Mouse (Mus musculus): ENCODE data around the gene Slc22a6. TPM values are rescaled to one million over a fixed set of nuclear protein-coding genes. Genes with fewer than 3 reads are reported as not detected.

Slc22a6 gene
- polyA plus RNA-seq, 1 experiment from 2014 or later, result 0.42 TPM

DNA sequence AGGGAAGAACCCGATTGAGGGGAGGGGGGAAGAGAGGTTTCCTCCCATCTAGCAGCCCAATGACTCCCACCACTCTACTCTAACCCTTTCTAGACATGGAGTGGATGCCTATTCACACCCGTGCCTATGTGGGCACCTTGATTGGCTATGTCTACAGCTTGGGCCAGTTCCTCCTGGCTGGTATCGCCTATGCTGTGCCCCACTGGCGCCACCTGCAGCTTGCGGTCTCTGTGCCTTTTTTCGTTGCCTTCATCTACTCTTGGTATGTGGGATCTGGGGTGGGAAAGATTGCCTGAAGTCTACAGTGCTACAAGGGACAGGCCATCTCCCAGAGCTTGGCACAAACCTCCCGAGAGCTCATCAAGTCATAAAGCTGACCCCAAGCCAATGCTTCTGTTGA, 3.3 kb downstream of the Slc22a6 start:
- ATAC-seq (ENCODE audit: low FRiP score) (no peak), DNase-seq (ENCODE audit: low spot score, missing footprints) (no peak)
- Histone ChIP-seq H3K9me3 (ENCODE audit: control insufficient read depth, low read length) (no peaks in the 10 kb centered on the region), H3K27me3 (ENCODE audit: control insufficient read depth, insufficient read depth, low read length) (no peaks in the 10 kb centered on the region), H3K9ac (ENCODE audit: low read length) (no peak overlapping the region), H3K36me3 (ENCODE audit: control insufficient read depth, insufficient read depth, low read length) (no peaks in the 10 kb centered on the region), H3K27ac (ENCODE audit: low read depth, low read length) (no peak overlapping the region), H3K4me1 (ENCODE audit: control insufficient read depth, insufficient read depth, low read length) (peaks cover 6% of the 10 kb centered on the region; the same call in 1 of the 2 replicates), H3K4me3 (ENCODE audit: low read depth, low read length) (no peak overlapping the region), H3K4me2 (no peak overlapping the region)
- 97% methylated on average over 7 of the region's 7 CpGs for WGBS

GRCm38 (mm10) chr19:8630249-8630648, 12.4 kb downstream of the Slc22a6 start:
- H3K36me3 ChIP-seq (ENCODE audit: control insufficient read depth, insufficient read depth, low read length), result no peaks in the 10 kb centered on the region
- ATAC-seq (ENCODE audit: low FRiP score) (no peak), DNase-seq (ENCODE audit: low spot score, missing footprints) (peak; percentile 64)
- no peak overlapping the region for H3K4me2 ChIP-seq
- no peak overlapping the region for H3K9ac ChIP-seq (ENCODE audit: low read length)
- no peaks in the 10 kb centered on the region for H3K4me1 ChIP-seq (ENCODE audit: control insufficient read depth, insufficient read depth, low read length)
- H3K9me3 ChIP-seq (ENCODE audit: control insufficient read depth, low read length), result no peaks in the 10 kb centered on the region
- H3K4me3 ChIP-seq (ENCODE audit: low read depth, low read length), result no peak overlapping the region
- no peak overlapping the region for H3K27ac ChIP-seq (ENCODE audit: low read depth, low read length)
- whole genome bisulfite sequencing, result 71% methylated on average over 2 of the region's 2 CpGs
- no peaks in the 10 kb centered on the region for H3K27me3 ChIP-seq (ENCODE audit: control insufficient read depth, insufficient read depth, low read length)

DNA sequence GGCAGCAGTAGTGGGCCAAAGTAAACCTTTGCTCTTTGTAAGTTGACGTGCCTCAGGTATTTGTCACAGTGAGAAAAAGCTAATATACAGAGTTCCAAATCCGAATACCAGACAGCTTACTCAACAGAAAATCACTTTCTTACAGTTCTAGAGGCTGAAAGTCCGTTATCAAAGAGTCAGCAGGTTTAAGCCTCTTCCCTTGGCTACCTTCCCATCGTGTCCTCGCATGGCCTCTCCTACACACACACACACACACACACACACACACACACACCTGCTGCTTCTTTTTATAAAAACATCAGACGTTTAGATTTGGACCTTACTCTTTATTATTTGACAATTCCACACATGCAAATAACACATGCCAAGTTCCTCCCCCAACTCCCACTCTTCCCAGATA, 13.0 kb downstream of the Slc22a6 start:
- Histone ChIP-seq H3K4me3 (ENCODE audit: low read depth, low read length) (no peak overlapping the region), H3K27ac (ENCODE audit: low read depth, low read length) (no peak overlapping the region), H3K4me1 (ENCODE audit: control insufficient read depth, insufficient read depth, low read length) (no peaks in the 10 kb centered on the region), H3K27me3 (ENCODE audit: control insufficient read depth, insufficient read depth, low read length) (no peaks in the 10 kb centered on the region), H3K9ac (ENCODE audit: low read length) (no peak overlapping the region), H3K4me2 (no peak overlapping the region), H3K36me3 (ENCODE audit: control insufficient read depth, insufficient read depth, low read length) (no peaks in the 10 kb centered on the region), H3K9me3 (ENCODE audit: control insufficient read depth, low read length) (no peaks in the 10 kb centered on the region)
- peak; percentile 2 for DNase-seq (ENCODE audit: low spot score, missing footprints)
- 86% methylated on average over 6 of the region's 6 CpGs for WGBS
- no peak for ATAC-seq (ENCODE audit: low FRiP score)

- Histone ChIP-seq H3K36me3 (ENCODE audit: control insufficient read depth, insufficient read depth, low read length) (no peaks in the 10 kb centered on the region), H3K9ac (ENCODE audit: low read length) (no peak overlapping the region), H3K27me3 (ENCODE audit: control insufficient read depth, insufficient read depth, low read length) (no peaks in the 10 kb centered on the region), H3K4me3 (ENCODE audit: low read depth, low read length) (no peak overlapping the region), H3K27ac (ENCODE audit: low read depth, low read length) (no peak overlapping the region), H3K4me1 (ENCODE audit: control insufficient read depth, insufficient read depth, low read length) (no peaks in the 10 kb centered on the region), H3K9me3 (ENCODE audit: control insufficient read depth, low read length) (no peaks in the 10 kb centered on the region), H3K4me2 (no peak overlapping the region)
- 92% methylated on average over 1 of the region's 1 CpGs for WGBS
- DNase-seq (ENCODE audit: low spot score, missing footprints) (no peak), ATAC-seq (ENCODE audit: low FRiP score) (no peak)
Observed at GRCm38 (mm10) chr19:8632029-8632428, 14.2 kb downstream of the Slc22a6 start.

- WGBS, result 79% methylated on average over 5 of the region's 5 CpGs
- ATAC-seq (ENCODE audit: low FRiP score), result no peak
- no peak overlapping the region for H3K4me2 ChIP-seq
Observed at GRCm38 (mm10) chr19:8642086-8642485, 24.2 kb downstream of the Slc22a6 start.

GRCm38 (mm10) chr19:8646393-8646792, 28.6 kb downstream of the Slc22a6 start:
- no peaks in the 10 kb centered on the region for H3K4me1 ChIP-seq (ENCODE audit: control insufficient read depth, insufficient read depth, low read length)
- no peak overlapping the region for H3K27ac ChIP-seq (ENCODE audit: low read depth, low read length)
- no peak overlapping the region for H3K4me3 ChIP-seq (ENCODE audit: low read depth, low read length)
- no peak overlapping the region for H3K4me2 ChIP-seq
- no peak for ATAC-seq (ENCODE audit: low FRiP score)
- H3K9me3 ChIP-seq (ENCODE audit: control insufficient read depth, low read length), result no peaks in the 10 kb centered on the region
- H3K36me3 ChIP-seq (ENCODE audit: control insufficient read depth, insufficient read depth, low read length), result no peaks in the 10 kb centered on the region
- no peak for DNase-seq (ENCODE audit: low spot score, missing footprints)
- H3K9ac ChIP-seq (ENCODE audit: low read length), result no peak overlapping the region
- WGBS, result 79% methylated on average over 2 of the region's 2 CpGs
- H3K27me3 ChIP-seq (ENCODE audit: control insufficient read depth, insufficient read depth, low read length), result no peaks in the 10 kb centered on the region

More at GRCm38 (mm10) chr19:8642086-8642485, 24.2 kb downstream of the Slc22a6 start:
- H3K27ac ChIP-seq (ENCODE audit: low read depth, low read length), result no peak overlapping the region
- H3K9me3 ChIP-seq (ENCODE audit: control insufficient read depth, low read length), result no peaks in the 10 kb centered on the region
- no peaks in the 10 kb centered on the region for H3K27me3 ChIP-seq (ENCODE audit: control insufficient read depth, insufficient read depth, low read length)
- no peak overlapping the region for H3K9ac ChIP-seq (ENCODE audit: low read length)
- H3K36me3 ChIP-seq (ENCODE audit: control insufficient read depth, insufficient read depth, low read length), result no peaks in the 10 kb centered on the region
- no peaks in the 10 kb centered on the region for H3K4me1 ChIP-seq (ENCODE audit: control insufficient read depth, insufficient read depth, low read length)
- no peak for DNase-seq (ENCODE audit: low spot score, missing footprints)
- H3K4me3 ChIP-seq (ENCODE audit: low read depth, low read length), result no peak overlapping the region

DNA sequence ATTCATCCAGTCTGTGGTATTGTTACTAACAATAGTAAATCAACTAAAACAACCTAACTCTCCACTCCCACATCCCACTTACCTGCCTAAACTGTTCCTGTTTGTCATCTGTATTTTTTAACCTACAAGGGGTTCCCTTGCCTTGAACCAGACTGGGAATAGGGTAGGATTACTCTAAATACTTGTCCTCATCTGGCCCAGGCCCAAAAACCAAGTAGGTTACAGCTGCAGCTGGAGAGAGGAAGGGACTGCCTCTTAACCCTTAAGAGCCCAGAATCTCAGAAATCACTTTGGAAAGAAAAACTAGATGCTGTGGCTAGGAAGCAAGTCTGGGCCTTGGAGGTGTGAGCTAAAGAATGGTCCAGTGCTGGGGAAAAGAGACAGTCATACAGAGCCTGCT, 38.0 kb downstream of the Slc22a6 start:
- Histone ChIP-seq H3K27me3 (ENCODE audit: control insufficient read depth, insufficient read depth, low read length) (peaks cover 2% of the 10 kb centered on the region; the same call in 1 of the 2 replicates), H3K27ac (ENCODE audit: low read depth, low read length) (no peak overlapping the region), H3K9ac (ENCODE audit: low read length) (no peak overlapping the region), H3K4me2 (no peak overlapping the region), H3K4me1 (ENCODE audit: control insufficient read depth, insufficient read depth, low read length) (no peaks in the 10 kb centered on the region), H3K9me3 (ENCODE audit: control insufficient read depth, low read length) (no peaks in the 10 kb centered on the region), H3K4me3 (ENCODE audit: low read depth, low read length) (no peak overlapping the region), H3K36me3 (ENCODE audit: control insufficient read depth, insufficient read depth, low read length) (no peaks in the 10 kb centered on the region)
- no peak for DNase-seq (ENCODE audit: low spot score, missing footprints)
- no peak for ATAC-seq (ENCODE audit: low FRiP score)

DNA sequence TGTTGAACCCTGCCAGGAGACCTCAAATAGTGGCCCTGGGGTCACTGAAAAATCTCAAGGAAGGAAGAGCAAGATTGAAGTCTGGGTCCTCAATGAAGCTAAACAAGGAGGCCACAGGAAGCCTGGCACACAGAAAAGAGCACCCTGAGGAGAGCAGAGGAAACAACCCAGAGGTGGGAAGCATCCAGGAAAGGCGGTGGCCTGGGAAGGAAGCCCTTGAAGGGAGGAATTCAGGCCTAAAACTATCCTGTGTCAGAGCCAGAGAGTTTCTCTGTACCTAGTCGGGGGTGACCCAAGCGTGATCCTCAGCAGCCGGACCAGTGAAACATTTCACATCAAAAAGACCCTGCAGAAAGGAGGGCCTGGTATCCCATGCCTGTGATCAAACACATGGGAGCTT, 38.5 kb downstream of the Slc22a6 start:
- Histone ChIP-seq H3K27ac (ENCODE audit: low read depth, low read length) (no peak overlapping the region), H3K9ac (ENCODE audit: low read length) (no peak overlapping the region), H3K4me3 (ENCODE audit: low read depth, low read length) (no peak overlapping the region), H3K27me3 (ENCODE audit: control insufficient read depth, insufficient read depth, low read length) (peaks cover 6% of the 10 kb centered on the region; the same call in 1 of the 2 replicates), H3K4me2 (no peak overlapping the region), H3K9me3 (ENCODE audit: control insufficient read depth, low read length) (no peaks in the 10 kb centered on the region), H3K4me1 (ENCODE audit: control insufficient read depth, insufficient read depth, low read length) (no peaks in the 10 kb centered on the region), H3K36me3 (ENCODE audit: control insufficient read depth, insufficient read depth, low read length) (no peaks in the 10 kb centered on the region)
- 72% methylated on average over 4 of the region's 4 CpGs for WGBS
- ATAC-seq (ENCODE audit: low FRiP score) (no peak), DNase-seq (ENCODE audit: low spot score, missing footprints) (peak; percentile 79)

DNA sequence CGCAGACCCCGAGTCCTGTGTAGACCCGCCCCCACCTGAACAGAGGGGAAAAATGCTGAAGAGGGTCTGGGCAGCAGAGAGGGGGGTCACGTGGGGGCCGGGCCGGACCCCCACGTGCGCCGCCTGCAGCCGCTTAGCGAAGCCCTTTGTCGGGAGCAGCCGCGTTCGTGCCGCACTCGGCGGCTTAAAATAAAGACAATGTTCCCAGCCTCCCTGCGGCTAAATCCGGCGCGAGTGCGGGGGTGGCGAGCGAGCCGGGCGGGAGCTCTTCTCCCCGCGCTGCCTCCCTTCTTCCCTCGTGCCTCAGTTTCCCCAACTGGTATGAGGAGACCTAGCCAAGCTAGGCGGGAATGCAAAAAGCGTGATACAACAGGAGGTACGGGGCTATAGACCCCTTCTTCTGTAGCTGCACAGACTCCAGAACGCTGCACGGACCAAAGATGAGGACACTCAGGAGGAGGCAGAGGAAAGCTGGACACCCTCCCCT, 44.0 kb downstream of the Slc22a6 start:
- no peaks in the 10 kb centered on the region for H3K9me3 ChIP-seq (ENCODE audit: control insufficient read depth, low read length)
- 1% methylated on average over 35 of the region's 35 CpGs for WGBS
- H3K4me3 ChIP-seq (ENCODE audit: low read depth, low read length), result peak overlapping the region; percentile 31
- peak overlapping the region; percentile 86 for H3K4me2 ChIP-seq
- H3K27me3 ChIP-seq (ENCODE audit: control insufficient read depth, insufficient read depth, low read length), result peaks cover 10% of the 10 kb centered on the region; the same call in 1 of the 2 replicates
- ATAC-seq (ENCODE audit: low FRiP score), result peak; percentile 83
- H3K4me1 ChIP-seq (ENCODE audit: control insufficient read depth, insufficient read depth, low read length), result peaks cover 3% of the 10 kb centered on the region; the same call in 1 of the 2 replicates
- DNase-seq (ENCODE audit: low spot score, missing footprints), result peak; percentile 94
- peak overlapping the region; percentile 64 for H3K9ac ChIP-seq (ENCODE audit: low read length)
- no peaks in the 10 kb centered on the region for H3K36me3 ChIP-seq (ENCODE audit: control insufficient read depth, insufficient read depth, low read length)
- no peak overlapping the region for H3K27ac ChIP-seq (ENCODE audit: low read depth, low read length)
